Mouse (Mus musculus) CD4-positive naive resting alpha-beta T cell, adult 57 days (primary cell): Measurements from ENCODE around the gene Nanog. TPM values are rescaled to one million over a fixed set of nuclear protein-coding genes. Genes with fewer than 3 reads are reported as not detected.

Experiments used
- total RNA-seq: library from RNA; stranded (reverse); gene quantifications from one replicate; pipeline ENCODE4 v1.2.4, GENCODE M21; 2023

Nanog gene
- not detected for total RNA-seq

DNA sequence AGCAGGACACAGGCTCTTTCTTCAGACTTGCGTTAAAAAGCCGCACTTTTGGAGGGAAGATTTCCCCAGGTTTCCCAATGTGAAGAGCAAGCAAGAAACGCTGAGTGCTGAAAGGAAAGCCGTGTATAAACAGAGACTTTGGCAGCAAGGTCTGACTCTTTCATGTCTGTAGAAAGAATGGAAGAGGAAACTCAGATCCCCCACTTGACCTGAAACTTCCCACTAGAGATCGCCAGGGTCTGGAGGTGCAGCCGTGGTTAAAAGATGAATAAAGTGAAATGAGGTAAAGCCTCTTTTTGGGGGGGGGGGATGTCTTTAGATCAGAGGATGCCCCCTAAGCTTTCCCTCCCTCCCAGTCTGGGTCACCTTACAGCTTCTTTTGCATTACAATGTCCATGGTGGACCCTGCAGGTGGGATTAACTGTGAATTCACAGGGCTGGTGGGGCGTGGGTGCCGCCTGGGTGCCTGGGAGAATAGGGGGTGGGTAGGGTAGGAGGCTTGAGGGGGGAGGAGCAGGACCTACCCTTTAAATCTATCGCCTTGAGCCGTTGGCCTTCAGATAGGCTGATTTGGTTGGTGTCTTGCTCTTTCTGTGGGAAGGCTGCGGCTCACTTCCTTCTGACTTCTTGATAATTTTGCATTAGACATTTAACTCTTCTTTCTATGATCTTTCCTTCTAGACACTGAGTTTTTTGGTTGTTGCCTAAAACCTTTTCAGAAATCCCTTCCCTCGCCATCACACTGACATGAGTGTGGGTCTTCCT lies at the start of gene Nanog:
Gene Nanog (plus strand): TSS at position 454 of the 765 bp plus-strand sequence.

Other genes with a start within 250 kb of the Nanog start
- not detected for gene Rimklb, start 208.7 kb upstream of the Nanog start, total RNA-seq
- not detected for gene Mfap5, start 201.6 kb upstream of the Nanog start, total RNA-seq
- gene Aicda, start 153.7 kb upstream of the Nanog start, total RNA-seq: not detected
- gene Apobec1, start 105.0 kb upstream of the Nanog start, total RNA-seq: 15.5 TPM
- not detected for gene Gdf3, start 97.4 kb upstream of the Nanog start, total RNA-seq
- not detected for gene Dppa3, start 81.1 kb upstream of the Nanog start, total RNA-seq
- gene Slc2a3, start 94.2 kb downstream of the Nanog start, total RNA-seq: 23.0 TPM
- 36.4 TPM for gene Foxj2, start 112.4 kb downstream of the Nanog start, total RNA-seq
- 0.18 TPM for gene C3ar1, start 148.7 kb downstream of the Nanog start, total RNA-seq
- gene Necap1, start 167.0 kb downstream of the Nanog start, total RNA-seq: 56.2 TPM
- gene Clec4a1, start 214.4 kb downstream of the Nanog start, total RNA-seq: 0.74 TPM
- 2.6 TPM for gene Clec4a3, start 245.0 kb downstream of the Nanog start, total RNA-seq